Mouse (Mus musculus) left cerebral cortex, postnatal 36 days (tissue): ENCODE measurements at regions not wholly inside any gene's neighbourhood (a gene's known extent, or its start where the extent isn't known, plus 50 kb on each side); places are given as distances from the start of the nearest gene placed in this dataset.

Source experiments
- DNase-seq, 2 experiments: peaks; one replicate each; pipeline ENCODE4 v3.0.0; 2021 to 2022; ENCODE audit warnings: low spot score in 2 of 2, mixed read lengths in 1 of 2
- intact Hi-C: fragments of 180-260 bp; cut with DNase I; formaldehyde crosslinking; loops from one replicate; pipeline ENCODE4 v1.15.1; 2025

GRCm38 (mm10) chr15:62421073-62421851 lies 1423.7 kb downstream of the Gsdmc2 start:
- no peak for DNase-seq
- intact Hi-C loops, result no loop called here

DNA sequence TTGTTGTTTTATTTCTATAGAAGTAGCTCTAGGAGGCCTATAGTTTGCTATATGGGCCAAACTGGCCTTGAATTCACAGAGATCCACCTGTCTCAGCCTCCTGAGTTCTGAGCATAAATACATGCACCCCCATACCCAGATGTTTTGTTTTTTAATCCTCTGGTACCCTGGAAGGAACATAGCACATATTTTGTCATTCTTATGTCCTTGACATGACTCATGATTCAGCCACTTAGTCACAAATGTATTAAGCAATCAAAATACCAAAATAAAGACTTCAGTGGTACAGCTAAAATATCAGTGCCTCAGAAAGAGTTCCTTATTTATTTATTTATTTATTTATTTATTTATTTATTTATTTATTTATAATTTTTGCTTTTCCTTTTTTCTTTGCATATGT lies 1428.3 kb downstream of the Gsdmc2 start:
- intact Hi-C loops, result no loop called here
- no peak for DNase-seq

- no peak for DNase-seq
- intact Hi-C loops, result no loop called here
Observed at GRCm38 (mm10) chr15:62413694-62414093, 1431.3 kb downstream of the Gsdmc2 start.

- intact Hi-C loops, result no loop called here
Observed at GRCm38 (mm10) chr15:62402142-62402541, 1442.8 kb downstream of the Gsdmc2 start.

GRCm38 (mm10) chr15:62400984-62401609 lies 1443.9 kb downstream of the Gsdmc2 start:
- no peak for DNase-seq
- intact Hi-C loops, result no loop called here

More at GRCm38 (mm10) chr15:62402142-62402541, 1442.8 kb downstream of the Gsdmc2 start:
- no peak for DNase-seq

DNA sequence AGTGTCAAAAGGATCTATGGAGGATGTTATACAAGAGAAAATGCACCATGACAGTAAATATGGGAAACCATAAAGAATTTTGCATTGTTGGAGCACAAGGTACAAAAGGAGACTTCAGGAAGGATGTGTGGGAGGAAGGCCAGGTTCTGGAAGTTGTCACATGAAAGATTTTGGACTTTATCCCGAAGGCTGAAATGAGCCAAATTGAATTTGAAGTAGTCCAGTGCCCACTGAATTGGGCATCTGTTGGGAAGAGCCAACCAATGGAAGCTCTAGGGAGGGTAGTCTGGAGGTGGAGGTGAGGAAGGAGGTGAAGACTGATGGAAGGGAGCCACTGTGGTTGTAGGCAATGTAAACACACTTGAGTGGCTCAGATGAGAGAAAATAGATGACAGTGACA lies 1445.6 kb downstream of the Gsdmc2 start:
- DNase-seq, result no peak
- intact Hi-C loops, result no loop called here

DNA sequence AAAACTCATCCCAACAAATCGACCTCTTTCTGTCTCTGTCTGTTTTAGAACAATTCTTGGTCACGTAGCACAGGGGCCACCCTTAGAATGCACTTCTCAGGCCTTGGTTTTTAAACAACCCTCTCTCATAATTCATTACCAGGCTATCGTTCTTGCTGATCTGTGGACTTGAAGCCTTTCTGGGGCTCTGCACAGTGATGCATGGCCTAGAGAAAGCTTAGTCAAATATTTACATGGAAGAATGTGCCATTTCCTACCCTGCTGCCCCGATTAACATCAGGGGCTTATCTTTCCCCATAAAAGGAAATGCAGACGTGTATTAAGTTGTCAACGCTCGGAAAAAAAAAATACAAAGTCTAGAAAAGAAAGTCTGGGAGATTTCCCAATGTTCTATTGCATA lies 1448.0 kb downstream of the Gsdmc2 start:
- DNase-seq, result no peak
- intact Hi-C loops, result no loop called here

GRCm38 (mm10) chr15:62395377-62395776 lies 1449.6 kb downstream of the Gsdmc2 start:
- intact Hi-C loops, result no loop called here
- no peak for DNase-seq

DNA sequence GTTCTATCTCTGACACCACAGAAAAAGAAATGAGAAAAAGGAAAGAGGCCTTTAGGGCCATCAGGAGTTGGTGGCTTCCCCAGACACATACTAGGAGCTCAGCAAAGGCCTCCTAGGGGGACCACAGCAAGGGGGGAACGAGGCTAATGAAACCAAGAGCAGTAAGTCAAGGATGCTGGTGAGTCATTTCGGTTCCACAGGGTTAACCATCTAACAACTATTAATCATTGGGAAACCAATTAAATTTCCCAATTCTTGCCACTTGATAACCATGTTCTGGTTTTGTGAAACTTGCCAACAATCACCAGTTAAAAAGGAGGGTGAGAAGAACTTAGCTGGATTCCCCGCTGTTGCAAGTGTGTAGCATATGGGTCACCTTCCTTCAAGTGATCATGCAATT lies 1451.6 kb downstream of the Gsdmc2 start:
- intact Hi-C loops, result no loop called here
- DNase-seq, result no peak

DNA sequence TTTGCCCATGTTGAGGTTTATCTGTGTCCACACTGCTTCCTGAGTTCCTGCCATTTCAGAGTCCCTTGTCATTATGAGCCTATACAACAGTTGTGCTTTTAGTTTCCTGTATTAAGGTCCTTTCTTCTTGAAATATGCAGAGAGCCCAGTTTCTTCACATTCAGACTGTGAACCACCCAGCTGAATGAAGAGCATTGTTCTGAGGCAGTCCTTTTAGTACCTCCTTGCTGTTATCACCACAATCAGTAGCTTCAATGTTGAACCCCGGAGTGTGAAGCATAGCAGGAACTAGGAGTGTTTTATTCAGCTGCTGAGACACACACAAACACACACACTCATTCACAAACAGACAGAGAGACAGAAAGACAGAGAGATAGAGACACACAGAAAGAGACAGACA lies 1452.1 kb downstream of the Gsdmc2 start:
- no peak for DNase-seq
- intact Hi-C loops, result no loop called here

- intact Hi-C loops, result no loop called here
- no peak for DNase-seq
Observed at GRCm38 (mm10) chr15:62392381-62392780, 1452.6 kb downstream of the Gsdmc2 start.

GRCm38 (mm10) chr15:62389431-62390105 lies 1455.4 kb downstream of the Gsdmc2 start:
- intact Hi-C loops, result no loop called here
- DNase-seq, result no peak

- no peak for DNase-seq
- intact Hi-C loops, result no loop called here
Observed at GRCm38 (mm10) chr15:62382233-62382632, 1459.4 kb upstream of the A1bg start.

- intact Hi-C loops, result no loop called here
- no peak for DNase-seq
Observed at GRCm38 (mm10) chr15:62374641-62375040, 1451.8 kb upstream of the A1bg start.

DNA sequence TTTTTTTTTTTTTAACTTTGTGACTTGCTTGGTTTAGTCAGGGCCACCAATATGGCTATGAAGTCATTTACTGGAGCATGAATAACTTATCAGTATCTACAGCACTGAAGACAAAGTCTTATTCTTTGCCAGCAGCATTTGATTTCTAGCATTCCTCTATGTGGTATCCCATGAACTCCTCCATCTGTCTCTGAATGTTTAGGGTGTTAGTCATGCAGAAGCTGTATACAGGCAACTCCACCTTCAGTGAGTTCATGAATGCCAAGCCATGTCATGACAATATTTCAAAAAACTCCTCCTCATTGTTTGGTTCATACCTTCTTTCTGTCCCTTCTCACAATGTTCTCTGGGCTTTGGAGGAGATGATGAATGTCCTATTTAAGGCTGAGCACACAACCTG lies 1438.4 kb upstream of the A1bg start:
- intact Hi-C loops, result no loop called here

DNA sequence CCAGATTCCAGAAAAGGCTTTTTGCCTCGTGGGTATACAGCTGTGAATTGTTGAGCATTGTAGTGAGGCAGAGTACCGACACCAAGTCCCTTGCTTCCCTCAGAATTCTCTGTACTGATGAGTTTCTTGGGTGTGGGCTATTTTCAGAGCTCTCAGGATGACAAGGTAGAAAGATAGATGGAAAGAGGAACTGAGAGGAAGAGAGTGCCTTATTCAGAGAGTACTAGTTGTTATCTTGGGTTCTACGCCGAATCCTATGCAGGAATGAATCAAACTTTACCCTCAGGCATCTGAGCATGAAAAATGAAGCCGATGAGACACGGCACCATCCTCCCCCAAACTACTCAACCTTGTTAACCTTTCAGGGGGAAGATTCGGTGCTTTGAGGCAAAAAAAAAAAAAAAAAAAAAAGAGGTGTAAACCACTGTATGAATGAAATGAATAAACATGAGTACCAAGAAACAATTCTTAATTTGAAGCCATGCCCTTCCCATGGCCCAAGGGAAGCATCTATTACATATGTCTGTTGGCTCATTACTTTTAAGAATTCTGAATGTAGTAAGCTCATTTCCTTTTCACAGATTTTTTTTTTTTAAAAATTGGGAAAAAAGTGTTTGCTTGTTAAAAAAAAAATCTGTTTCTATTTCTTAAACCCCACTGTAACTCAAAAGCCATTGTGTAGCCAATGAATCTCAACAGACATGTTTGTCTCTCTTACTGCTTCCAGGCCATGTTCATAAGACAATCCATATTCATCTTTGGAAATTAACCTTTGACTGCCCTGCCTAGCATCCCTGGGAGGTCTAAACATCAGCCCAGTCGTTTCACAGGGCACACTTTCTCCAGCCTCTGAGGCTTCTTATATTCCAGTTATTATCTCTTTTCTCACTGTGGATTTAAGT lies 1435.8 kb upstream of the A1bg start:
- DNase-seq, result no peak
- intact Hi-C loops, result no loop called here

More for the DNA sequence above, 1438.4 kb upstream of the A1bg start:
- no peak for DNase-seq

- intact Hi-C loops, result no loop called here
- DNase-seq, result no peak
Observed at GRCm38 (mm10) chr15:62353786-62354185, 1431.0 kb upstream of the A1bg start.

DNA sequence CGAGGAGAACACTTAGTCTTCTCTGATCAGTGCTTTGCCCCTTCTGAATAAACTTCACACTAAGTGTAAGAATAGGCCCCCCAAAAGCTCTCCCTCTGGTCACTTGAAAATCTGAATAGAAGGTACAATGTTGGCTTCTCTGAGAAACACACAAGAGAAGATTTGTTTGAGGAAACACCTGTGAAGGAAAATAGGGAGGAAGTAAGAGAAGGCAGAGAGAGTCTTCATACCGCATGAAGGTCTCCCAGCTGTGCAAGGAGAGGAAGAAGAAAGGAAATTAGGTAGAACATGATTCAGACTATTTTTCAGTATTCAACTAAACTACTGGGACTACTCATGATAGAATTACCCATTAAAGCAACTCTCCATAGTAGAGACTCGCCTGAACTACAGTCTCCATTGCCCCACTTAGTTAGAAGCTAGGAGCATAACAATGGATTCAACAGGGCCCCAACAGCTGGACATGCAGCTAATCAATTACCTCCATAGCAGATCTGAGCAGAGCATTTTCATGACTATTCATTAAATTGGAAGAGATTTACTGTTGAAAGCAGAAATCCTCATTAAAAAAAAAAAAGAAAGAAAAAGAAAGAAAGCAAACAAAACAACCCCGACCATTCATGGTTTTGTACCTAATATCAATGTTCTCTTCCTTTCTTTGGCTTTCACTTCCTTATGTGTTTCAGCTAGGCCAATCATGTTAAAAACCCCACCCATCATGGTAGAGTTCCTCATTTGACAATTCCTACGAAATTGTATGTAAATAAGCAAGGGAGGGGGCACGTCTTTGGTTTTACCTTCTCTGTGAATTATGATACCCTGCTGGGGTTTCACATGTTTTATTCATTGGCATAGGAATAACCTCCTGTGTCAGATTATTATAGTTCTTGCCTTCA lies 1428.3 kb upstream of the A1bg start:
- intact Hi-C loops, result no loop called here
- no peak for DNase-seq

DNA sequence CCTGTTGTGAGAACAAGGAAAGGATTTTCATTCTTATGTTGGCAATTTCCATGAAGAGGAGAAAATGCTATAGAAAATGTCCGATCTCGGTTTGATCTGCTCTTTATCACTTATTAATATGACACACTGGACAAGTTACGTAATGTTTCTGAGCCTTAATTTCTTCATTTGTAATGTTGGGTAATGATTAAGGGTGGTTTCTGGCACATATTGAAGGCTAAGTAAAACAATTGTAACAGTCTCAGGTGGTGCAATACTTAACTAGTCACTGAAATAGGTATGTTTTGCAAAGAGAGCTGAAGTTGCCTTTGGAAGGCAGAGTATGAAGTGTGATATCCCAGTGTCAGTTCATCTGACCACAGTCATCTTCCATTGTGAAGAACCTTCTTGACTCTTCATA lies 1427.2 kb upstream of the A1bg start:
- DNase-seq, result no peak

More for the DNA sequence above, 1427.2 kb upstream of the A1bg start:
- intact Hi-C loops, result no loop called here
